Mouse (Mus musculus) small intestine, adult 2 months (tissue): ENCODE measurements around the gene Mrpl51.

ENCODE experiments used
- CTCF ChIP-seq: fragments of 200-500 bp; IDR thresholded peaks from 2 replicates; pipeline ENCODE4 v1.5.1; 2012; ENCODE audit warnings: low read depth, mild to moderate bottlenecking, control low read depth, inconsistent platforms, low read length, moderate library complexity, mixed read lengths; ENCODE audit not compliant: insufficient replicate concordance, insufficient read length; ENCODE audit errors: extremely low read depth
- POLR2A ChIP-seq: fragments of 200-500 bp; IDR thresholded peaks from 2 replicates; pipeline ENCODE4 v1.6.1; 2012; ENCODE audit warnings: low read depth, mild to moderate bottlenecking, control low read depth, inconsistent platforms, low read length, moderate library complexity

DNA sequence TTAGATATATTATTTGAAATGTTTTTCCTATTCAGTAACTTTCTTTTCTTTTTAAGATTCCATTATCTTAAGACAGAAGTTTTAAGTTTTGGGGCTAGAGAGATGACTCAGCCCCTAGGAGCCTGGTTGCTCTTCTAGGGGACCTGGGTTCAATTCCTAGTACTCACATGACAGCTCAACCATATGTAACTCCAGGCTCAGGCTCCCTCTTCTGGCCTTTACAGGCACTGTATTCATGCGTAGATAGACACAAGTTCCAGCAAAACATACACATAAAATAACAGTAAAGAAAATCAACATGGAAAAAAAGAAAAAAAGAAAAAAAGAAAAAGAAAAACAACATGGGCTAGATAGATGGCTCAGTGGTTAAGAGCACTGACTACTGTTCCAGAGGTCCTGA, 18.8 kb downstream of the Mrpl51 start:
- TF ChIP-seq POLR2A (no peak), CTCF (no peak)
